Comparison of ENCODE assay signal across 21 mouse cellular contexts in the genomic region with DNA sequence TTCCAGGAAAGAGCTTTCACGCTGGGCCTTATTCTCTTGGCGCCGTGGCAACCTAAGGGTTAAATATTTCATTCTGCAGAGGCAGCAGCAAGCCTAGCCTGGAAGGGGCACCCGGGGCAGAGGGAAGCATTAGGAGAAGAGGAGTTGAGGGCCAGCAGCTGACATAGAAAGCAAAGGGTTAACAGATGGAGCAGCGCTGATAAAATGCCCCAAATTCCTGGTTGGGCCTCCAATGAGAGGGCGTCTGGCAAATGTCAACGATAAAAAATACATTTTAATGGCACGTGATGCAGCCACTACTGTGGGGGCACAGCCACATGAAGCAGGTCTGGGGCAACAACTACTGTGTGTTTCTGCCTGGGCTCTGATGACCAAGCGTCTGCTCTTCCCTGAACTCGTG. TPM values are rescaled to one million over a fixed set of nuclear protein-coding genes. Genes with fewer than 3 reads are reported as not detected.
DNase-seq lines count a peak whose midpoint lies in the region; ATAC-seq and TF ChIP-seq lines count a peak whose summit lies in the region.
"Had no signal": no experiment of that assay in that cellular context is flagged by ENCODE, and none has a peak within 500 bp of the region (broad histone marks: within the 10 kb centered on the region; RNA-seq: fewer than 3 reads in every experiment).

No protein-coding gene starts in this region.

- no peak for TF ChIP-seq EP300 in heart, adult 2 months (IDR thresholded peaks at IDR 0.05; ENCODE audit: insufficient read depth, low read depth, low read length)
- TF ChIP-seq EP300 in lung, postnatal 0 days (IDR thresholded peaks at IDR 0.05), result no peak

- peak overlapping the region; percentile 8 for H3K9ac ChIP-seq in heart, embryonic 13.5 days
- H3K9ac ChIP-seq in heart, adult 2 months (ENCODE audit: low read depth, low read length), result no peak overlapping the region
- no peak overlapping the region for H3K9ac ChIP-seq in lung, postnatal 0 days (replicated peaks; ENCODE audit: low read depth)
- no peak overlapping the region for H3K9ac ChIP-seq in forebrain, postnatal 0 days
- H3K9ac ChIP-seq: hindbrain, embryonic 14.5 days; liver, embryonic 12.5 days; neural tube, embryonic 13.5 days had no signal

- 10% methylated on average over 10 of the region's 10 CpGs for WGBS in heart, embryonic 13.5 days
- WGBS in heart, adult 2 months, result 30% methylated on average over 10 of the region's 10 CpGs
- WGBS in lung, postnatal 0 days, result 18% methylated on average over 10 of the region's 10 CpGs
- WGBS in forebrain, postnatal 0 days, result 40% methylated on average over 10 of the region's 10 CpGs

- H3K4me3 ChIP-seq in heart, embryonic 13.5 days, result no peak overlapping the region
- H3K4me3 ChIP-seq in heart, adult 2 months, result no peak overlapping the region
- H3K4me3 ChIP-seq in lung, postnatal 0 days (ENCODE audit: low read depth, low read length), result no peak overlapping the region
- no peak overlapping the region for H3K4me3 ChIP-seq in forebrain, postnatal 0 days (ENCODE audit: low read depth, low read length)
- H3K4me3 ChIP-seq: left cerebral cortex, adult 2 months; liver, embryonic 12.5 days; neural tube, embryonic 13.5 days had no signal

- no peak overlapping the region; the same call in 1 of the 2 replicates for H3K27ac ChIP-seq in heart, embryonic 13.5 days (replicated peaks)
- H3K27ac ChIP-seq in heart, adult 2 months, result no peak overlapping the region
- H3K27ac ChIP-seq in lung, postnatal 0 days (ENCODE audit: low read length), result no peak overlapping the region
- no peak overlapping the region for H3K27ac ChIP-seq in forebrain, postnatal 0 days (ENCODE audit: low read depth, low read length)
- H3K27ac ChIP-seq: hindbrain, embryonic 14.5 days; left cerebral cortex, adult 2 months; liver, embryonic 12.5 days; neural tube, embryonic 13.5 days had no signal

- H3K79me2 ChIP-seq in heart, adult 2 months (replicated peaks; ENCODE audit: control insufficient read depth, insufficient read depth, low read length), result no peaks in the 10 kb centered on the region

- no peak for TF ChIP-seq POLR2A in heart, adult 2 months (IDR thresholded peaks at IDR 0.05; ENCODE audit: insufficient read depth, low read depth, low read length)

- H3K4me2 ChIP-seq in heart, embryonic 13.5 days, result peak overlapping the region; percentile 42
- no peak overlapping the region for H3K4me2 ChIP-seq in lung, postnatal 0 days (replicated peaks; ENCODE audit: low read depth, low read length)
- H3K4me2 ChIP-seq in forebrain, postnatal 0 days (ENCODE audit: low read depth), result no peak overlapping the region
- H3K4me2 ChIP-seq: hindbrain, embryonic 14.5 days; liver, embryonic 12.5 days; neural tube, embryonic 13.5 days had no signal

- no peak for ATAC-seq in heart, embryonic 13.5 days (ENCODE audit: extremely low read depth, insufficient number of reproducible peaks, low FRiP score, low TSS enrichment)
- ATAC-seq in lung, postnatal 0 days, result 0 out of 2 replicates have a peak, but pooled peaks have one; percentile 6
- no peak for ATAC-seq in forebrain, postnatal 0 days
- ATAC-seq: liver, embryonic 12.5 days had no signal

- H3K4me1 ChIP-seq in heart, embryonic 13.5 days, result peaks cover 25% of the 10 kb centered on the region
- H3K4me1 ChIP-seq in heart, adult 2 months (ENCODE audit: control insufficient read depth, insufficient read depth, low read length), result no peaks in the 10 kb centered on the region
- H3K4me1 ChIP-seq in lung, postnatal 0 days (ENCODE audit: insufficient read depth, low read depth, low read length), result no peaks in the 10 kb centered on the region
- no peaks in the 10 kb centered on the region for H3K4me1 ChIP-seq in forebrain, postnatal 0 days (ENCODE audit: insufficient read depth)
- H3K4me1 ChIP-seq: neural tube, embryonic 13.5 days had no signal

- peaks cover 48% of the 10 kb centered on the region for H3K27me3 ChIP-seq in heart, embryonic 13.5 days (replicated peaks)
- no peaks in the 10 kb centered on the region for H3K27me3 ChIP-seq in heart, adult 2 months (ENCODE audit: control insufficient read depth, insufficient read depth, low read length)
- H3K27me3 ChIP-seq in lung, postnatal 0 days (replicated peaks; ENCODE audit: insufficient read depth, low read length), result no peaks in the 10 kb centered on the region
- H3K27me3 ChIP-seq in forebrain, postnatal 0 days (ENCODE audit: insufficient read depth, low read length), result no peaks in the 10 kb centered on the region

- TF ChIP-seq CTCF in heart, adult 2 months (IDR thresholded peaks at IDR 0.05), result no peak
- TF ChIP-seq CTCF in lung, postnatal 0 days (IDR thresholded peaks at IDR 0.05), result no peak
- TF ChIP-seq CTCF in forebrain, postnatal 0 days (IDR thresholded peaks at IDR 0.05; ENCODE audit: low read depth), result no peak

- H3K9me3 ChIP-seq in heart, embryonic 13.5 days, result no peaks in the 10 kb centered on the region
- H3K9me3 ChIP-seq in lung, postnatal 0 days (ENCODE audit: low read length), result no peaks in the 10 kb centered on the region
- H3K9me3 ChIP-seq in forebrain, postnatal 0 days (ENCODE audit: low read length), result no peaks in the 10 kb centered on the region
- H3K9me3 ChIP-seq: liver, embryonic 12.5 days; neural tube, embryonic 13.5 days had no signal

- no peak for DNase-seq in heart, adult 2 months
- DNase-seq in lung, postnatal 0 days (ENCODE audit: low spot score), result no peak
- no peak for DNase-seq in lung, postnatal 36 days
- peak; percentile 82 for DNase-seq in forelimb bud, embryonic 11.5 days (ENCODE audit: low read depth, low spot score)
- no peak for DNase-seq in layer of hippocampus, adult 8-10 months (ENCODE audit: low spot score in 2 of 2)
- no peak for DNase-seq in forebrain, postnatal 0 days
- DNase-seq: adrenal gland, postnatal 14 days; B cell, adult 2 months; cerebellum, postnatal 14 days; kidney, adult 2 months; right cerebral cortex, adult 18-20 months; thymus, postnatal 4 days had no signal

- intact Hi-C loops in heart, adult 2 months (cut with DNase I), result no loop called here

- H3K36me3 ChIP-seq in heart, embryonic 13.5 days, result no peaks in the 10 kb centered on the region
- no peaks in the 10 kb centered on the region for H3K36me3 ChIP-seq in heart, adult 2 months (ENCODE audit: control insufficient read depth, insufficient read depth, low read length)
- H3K36me3 ChIP-seq in lung, postnatal 0 days (ENCODE audit: insufficient read depth, low read length), result no peaks in the 10 kb centered on the region
- no peaks in the 10 kb centered on the region for H3K36me3 ChIP-seq in forebrain, postnatal 0 days (ENCODE audit: insufficient read depth)
- H3K36me3 ChIP-seq: liver, embryonic 12.5 days; neural tube, embryonic 13.5 days had no signal

RNA-seq across cellular contexts. Expression of gene Tbx4, which starts 23.9 kb away (rescaled TPM):
- polyA plus RNA-seq in heart, embryonic 13.5 days (2015; fragmentation: Nextera tagmentation; extraction: Ambion mirVana), result 2.5 and 3.2 TPM in 2 replicates
- not detected for total RNA-seq in heart, adult 2 months (2021)
- 0.09 and 0.55 TPM in 2 replicates for polyA plus RNA-seq in heart, adult 2 months (2012; rRNA removed)
- polyA plus RNA-seq in lung, postnatal 0 days (2015; fragmentation: Nextera tagmentation; extraction: Ambion mirVana), result 46.2 and 48.5 TPM in 2 replicates
- total RNA-seq in layer of hippocampus, adult 8-10 months (2022), result under 1 TPM; 0.11 to 0.17 (median 0.14) TPM
- total RNA-seq in forebrain, postnatal 0 days (2014; rRNA removed), result 0.15 and 0.33 TPM in 2 replicates
- polyA plus RNA-seq in forebrain, postnatal 0 days (2015; fragmentation: Nextera tagmentation; extraction: Ambion mirVana), result 0.19 TPM in 2 replicates
- total RNA-seq: adrenal gland, postnatal 14 days had no signal

RNA-seq across cellular contexts. Expression of gene Gm11444, which starts 60.0 kb away (rescaled TPM):
- not detected in 2 replicates for polyA plus RNA-seq in heart, embryonic 13.5 days (2015; fragmentation: Nextera tagmentation; extraction: Ambion mirVana)
- not detected for total RNA-seq in heart, adult 2 months (2021)
- not detected in 2 replicates for polyA plus RNA-seq in heart, adult 2 months (2012; rRNA removed)
- not detected in 2 replicates for polyA plus RNA-seq in lung, postnatal 0 days (2015; fragmentation: Nextera tagmentation; extraction: Ambion mirVana)
- not detected for total RNA-seq in layer of hippocampus, adult 8-10 months (2022)
- total RNA-seq in forebrain, postnatal 0 days (2014; rRNA removed), result not detected in 2 replicates
- not detected in 2 replicates for polyA plus RNA-seq in forebrain, postnatal 0 days (2015; fragmentation: Nextera tagmentation; extraction: Ambion mirVana)
- total RNA-seq: adrenal gland, postnatal 14 days; gastrocnemius, postnatal 4 days; left cerebral cortex, adult 2 months; midbrain, postnatal 0 days had no signal
- polyA plus RNA-seq: hindbrain, embryonic 14.5 days; kidney, adult 2 months; large intestine, adult 2 months; liver, embryonic 12.5 days; midbrain, postnatal 0 days; neural tube, embryonic 13.5 days; spleen, adult 2 months had no signal

Comparison
In these comparisons a context has a peak if more than half of its experiments do, and no peak if none do; other contexts are left out.
1. RNA of gene Tbx4, which starts 23.9 kb away (polyA plus RNA-seq): 46.2 to 48.5 TPM in lung, postnatal 0 days; 2.5 to 3.2 TPM in heart, embryonic 13.5 days, 0.09 to 0.55 TPM in heart, adult 2 months and 0.19 TPM in forebrain, postnatal 0 days; every median in the first group is over 10 times any median in the second.